Mouse (Mus musculus) hindbrain, embryonic 13.5 days (tissue): Measurements from ENCODE around the gene Slc50a1. TPM values are rescaled to one million over a fixed set of nuclear protein-coding genes. Genes with fewer than 3 reads are reported as not detected.
A peak's percentile ranks its signal among the peaks of the same experiment; 100 is the strongest.

Experiments
- ATAC-seq: fragments of 200-750 bp; cut with Nextera tagmentation; 2 replicates; pipeline ENCODE4 v1.8.0; 2017; ENCODE audit warnings: moderate TSS enrichment; ENCODE audit not compliant: low FRiP score
- H3K27ac ChIP-seq: fragments of 300-500 bp; sonication (generic); 2 replicates; pipeline ENCODE4 v1.5.1; 2015; ENCODE audit warnings: inconsistent platforms, mild to moderate bottlenecking, moderate library complexity
- H3K27me3 ChIP-seq: fragments of 300-500 bp; sonication (generic); 2 replicates; pipeline ENCODE4 v1.6.1; 2015; ENCODE audit warnings: mild to moderate bottlenecking, inconsistent platforms
- H3K36me3 ChIP-seq: fragments of 300-500 bp; sonication (generic); 2 replicates; pipeline ENCODE4 v1.6.1; 2015; ENCODE audit warnings: mild to moderate bottlenecking, inconsistent platforms
- H3K4me1 ChIP-seq: fragments of 300-500 bp; sonication (generic); replicated peaks from 2 replicates; pipeline ENCODE4 v1.6.1; 2015; ENCODE audit warnings: inconsistent platforms
- H3K4me2 ChIP-seq: fragments of 300-500 bp; sonication (generic); 2 replicates; pipeline ENCODE4 v1.6.1; 2015; ENCODE audit warnings: inconsistent platforms, mild to moderate bottlenecking, moderate library complexity
- H3K4me3 ChIP-seq: fragments of 300-500 bp; sonication (generic); 2 replicates; pipeline ENCODE4 v1.5.1; 2015; ENCODE audit warnings: mild to moderate bottlenecking, inconsistent platforms
- H3K9ac ChIP-seq: fragments of 300-500 bp; sonication (generic); 2 replicates; pipeline ENCODE4 v1.6.1; 2015; ENCODE audit warnings: mild to moderate bottlenecking, inconsistent platforms
- H3K9me3 ChIP-seq: fragments of 300-500 bp; sonication (generic); 2 replicates; pipeline ENCODE4 v1.6.1; 2016; ENCODE audit warnings: inconsistent platforms
- WGBS: fragments of 180-500 bp; shearing (Covaris S2); methylation state at CpG from one replicate; pipeline ENCODE4 v1.1.7; 2015; 5-methylcytosine and 5-hydroxymethylcytosine counted together
- polyA plus RNA-seq: library from polyadenylated mRNA; unstranded; fragments of >200 nt; fragmentation: Nextera tagmentation; extraction: Ambion mirVana; gene quantifications from 2 replicates; pipeline ENCODE4 v1.2.1, GENCODE M21; 2015

The Slc50a1 gene
- polyA plus RNA-seq, 1 experiment from 2014 or later: 38.0 TPM

DNA sequence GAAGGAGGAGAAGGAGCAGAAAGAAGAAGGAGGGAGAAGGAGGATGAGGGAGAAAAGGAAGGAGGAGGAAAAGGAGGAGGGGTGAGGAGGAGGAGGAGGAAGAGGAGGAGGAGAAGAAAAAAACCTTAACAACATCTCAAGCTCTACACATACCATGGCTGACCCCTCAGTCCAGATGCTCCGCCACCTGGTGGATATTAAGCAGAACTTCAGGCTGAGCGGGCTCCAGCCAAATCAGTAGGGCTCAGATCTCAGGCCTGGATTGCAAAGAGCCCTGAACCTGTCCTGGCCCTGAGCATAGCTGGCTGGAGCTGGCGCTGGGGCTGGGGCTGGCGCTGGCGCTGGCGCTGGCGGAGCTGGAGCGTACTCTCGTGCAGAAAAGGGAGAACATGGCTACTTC is 37.7 kb upstream of the Slc50a1 start:
- 2% methylated on average over 9 of the region's 9 CpGs for WGBS
- Histone ChIP-seq H3K27me3 (0 out of 2 replicates have a peak, but pooled peaks cover 5% of the 10 kb centered on the region), H3K36me3 (no peaks in the 10 kb centered on the region), H3K9ac (no peak overlapping the region), H3K9me3 (no peaks in the 10 kb centered on the region), H3K4me3 (no peak overlapping the region), H3K27ac (no peak overlapping the region), H3K4me2 (no peak overlapping the region), H3K4me1 (0 out of 2 replicates have a peak, but pooled peaks cover 2% of the 10 kb centered on the region)
- peak; percentile 72; the same call in 1 of the 2 replicates for ATAC-seq

GRCm38 (mm10) chr3:89305551-89306325 is 35.4 kb upstream of the Slc50a1 start:
- Histone ChIP-seq H3K4me2 (no peak overlapping the region), H3K4me1 (0 out of 2 replicates have a peak, but pooled peaks cover 2% of the 10 kb centered on the region), H3K9ac (no peak overlapping the region), H3K36me3 (no peaks in the 10 kb centered on the region), H3K9me3 (no peaks in the 10 kb centered on the region), H3K27me3 (0 out of 2 replicates have a peak, but pooled peaks cover 9% of the 10 kb centered on the region), H3K4me3 (no peak overlapping the region), H3K27ac (no peak overlapping the region)
- WGBS: 73% methylated on average over 8 of the region's 8 CpGs
- no peak for ATAC-seq

- H3K27ac ChIP-seq: no peak overlapping the region
- peaks cover 3% of the 10 kb centered on the region; the same call in 1 of the 2 replicates for H3K4me1 ChIP-seq
- 73% methylated on average over 4 of the region's 4 CpGs for WGBS
- no peak overlapping the region for H3K9ac ChIP-seq
- no peaks in the 10 kb centered on the region for H3K9me3 ChIP-seq
- no peak overlapping the region for H3K4me2 ChIP-seq
- H3K27me3 ChIP-seq: peaks cover 13% of the 10 kb centered on the region
- H3K36me3 ChIP-seq: no peaks in the 10 kb centered on the region
- no peak for ATAC-seq
- no peak overlapping the region for H3K4me3 ChIP-seq
Observed at GRCm38 (mm10) chr3:89305105-89305504, 34.7 kb upstream of the Slc50a1 start.

DNA sequence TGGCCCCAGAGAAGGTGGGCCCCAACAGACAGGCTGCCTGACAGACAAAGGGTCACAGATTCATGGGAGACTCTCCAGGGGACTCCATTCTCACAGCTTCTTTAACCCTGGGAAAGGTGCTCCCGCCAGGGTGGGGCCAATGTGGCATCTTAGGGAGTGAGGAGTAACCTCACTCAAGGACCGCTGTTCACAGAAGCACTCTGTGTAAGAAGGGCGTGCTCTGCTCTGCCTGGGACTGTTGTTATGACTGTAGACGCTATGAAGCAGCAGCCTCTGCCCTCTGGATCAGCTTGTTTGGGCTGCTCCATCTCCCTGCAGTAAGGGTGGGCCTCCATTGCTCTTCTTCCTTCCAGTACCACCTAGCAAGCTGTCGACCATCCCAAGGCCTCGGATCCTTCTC is 34.1 kb upstream of the Slc50a1 start:
- 63% methylated on average over 6 of the region's 6 CpGs for WGBS

DNA sequence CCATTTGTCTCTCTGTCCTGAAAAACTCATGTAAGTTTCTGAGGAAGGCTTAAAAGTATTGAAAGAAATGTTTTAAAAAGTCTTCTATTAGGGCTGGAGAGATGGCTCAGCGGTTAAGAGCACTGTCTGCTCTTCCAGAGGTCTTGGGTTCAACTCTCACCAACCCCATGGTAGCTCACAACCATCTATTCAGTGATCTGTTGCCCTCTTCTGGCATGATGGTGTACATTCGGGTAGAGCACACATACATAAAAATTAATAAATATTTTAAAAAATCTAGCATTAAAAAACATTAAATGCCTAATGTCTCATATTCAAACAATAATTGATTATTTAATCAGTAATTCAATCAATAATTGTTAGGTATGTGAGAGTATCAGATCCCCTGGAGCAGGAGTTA is 30.1 kb upstream of the Slc50a1 start:
- no peaks in the 10 kb centered on the region for H3K36me3 ChIP-seq
- peaks cover 24% of the 10 kb centered on the region for H3K27me3 ChIP-seq
- 76% methylated on average over 2 of the region's 2 CpGs for WGBS
- peaks cover 12% of the 10 kb centered on the region for H3K4me1 ChIP-seq
- no peak overlapping the region for H3K9ac ChIP-seq
- H3K27ac ChIP-seq: no peak overlapping the region
- no peak overlapping the region for H3K4me2 ChIP-seq
- no peak overlapping the region for H3K4me3 ChIP-seq
- H3K9me3 ChIP-seq: no peaks in the 10 kb centered on the region
- ATAC-seq: no peak

More for the DNA sequence above, 34.1 kb upstream of the Slc50a1 start:
- no peaks in the 10 kb centered on the region for H3K36me3 ChIP-seq
- no peak overlapping the region for H3K4me3 ChIP-seq
- no peak overlapping the region for H3K27ac ChIP-seq
- H3K9me3 ChIP-seq: no peaks in the 10 kb centered on the region
- ATAC-seq: no peak
- H3K9ac ChIP-seq: no peak overlapping the region
- H3K4me2 ChIP-seq: no peak overlapping the region
- H3K27me3 ChIP-seq: peaks cover 16% of the 10 kb centered on the region
- peaks cover 10% of the 10 kb centered on the region for H3K4me1 ChIP-seq

DNA sequence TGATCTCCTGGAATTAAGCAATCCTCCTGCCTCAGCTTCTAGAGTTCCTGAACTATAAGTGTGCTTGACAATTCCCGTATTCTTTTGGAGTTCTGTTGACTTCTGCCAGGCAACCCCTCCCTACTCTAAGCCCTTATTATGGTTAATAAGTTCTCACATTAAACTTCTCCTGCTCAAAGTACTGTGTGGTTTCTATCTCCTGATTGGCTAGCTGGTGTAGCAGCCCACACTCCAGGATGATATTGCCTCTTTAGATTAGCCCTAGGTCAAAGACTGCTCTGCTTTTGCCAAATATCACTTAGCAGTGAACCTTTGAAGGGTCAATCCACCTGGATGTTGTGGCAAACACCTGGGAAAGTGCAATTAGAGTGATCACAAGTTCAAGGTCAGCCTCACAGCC is 29.7 kb upstream of the Slc50a1 start:
- Histone ChIP-seq H3K27ac (no peak overlapping the region), H3K4me2 (peak overlapping the region; percentile 45), H3K9ac (no peak overlapping the region), H3K4me3 (peak overlapping the region; percentile 15; the same call in 1 of the 2 replicates), H3K36me3 (no peaks in the 10 kb centered on the region), H3K4me1 (peaks cover 9% of the 10 kb centered on the region), H3K9me3 (no peaks in the 10 kb centered on the region), H3K27me3 (peaks cover 24% of the 10 kb centered on the region)
- ATAC-seq: no peak
- 71% methylated on average over 1 of the region's 1 CpGs for WGBS

DNA sequence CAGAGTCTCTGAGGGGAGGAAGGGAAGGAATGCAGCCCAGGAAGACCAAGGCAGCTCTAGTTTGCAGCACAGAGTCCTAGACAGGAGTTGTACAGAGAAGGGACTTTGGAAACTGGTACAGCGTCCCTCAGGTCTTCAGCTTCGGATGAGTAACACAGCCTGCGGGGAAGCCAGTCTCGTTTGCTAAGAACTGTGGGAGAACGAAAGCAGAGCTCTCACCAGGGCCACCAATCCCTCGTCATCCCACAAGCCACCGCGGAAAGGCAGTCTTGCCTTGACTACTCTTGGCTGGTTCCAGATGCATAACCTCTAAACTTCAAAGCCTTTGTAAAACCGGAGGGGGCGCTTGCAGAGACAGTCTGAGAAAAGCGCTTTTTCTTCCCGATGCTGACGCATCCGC is 29.1 kb upstream of the Slc50a1 start:
- ATAC-seq: no peak
- Histone ChIP-seq H3K4me3 (peak overlapping the region; percentile 15), H3K4me1 (peaks cover 9% of the 10 kb centered on the region), H3K27me3 (peaks cover 24% of the 10 kb centered on the region), H3K9ac (peak overlapping the region; percentile 55; the same call in 1 of the 2 replicates), H3K27ac (no peak overlapping the region), H3K9me3 (no peaks in the 10 kb centered on the region), H3K36me3 (no peaks in the 10 kb centered on the region), H3K4me2 (peak overlapping the region; percentile 45)
- WGBS: 8% methylated on average over 14 of the region's 14 CpGs

GRCm38 (mm10) chr3:89298908-89299307 is 28.5 kb upstream of the Slc50a1 start:
- H3K36me3 ChIP-seq: no peaks in the 10 kb centered on the region
- H3K27me3 ChIP-seq: peaks cover 24% of the 10 kb centered on the region
- H3K4me1 ChIP-seq: peaks cover 9% of the 10 kb centered on the region
- no peak overlapping the region for H3K9ac ChIP-seq
- H3K9me3 ChIP-seq: no peaks in the 10 kb centered on the region
- no peak for ATAC-seq
- 80% methylated on average over 6 of the region's 6 CpGs for WGBS
- H3K4me2 ChIP-seq: no peak overlapping the region
- no peak overlapping the region for H3K27ac ChIP-seq
- H3K4me3 ChIP-seq: no peak overlapping the region

DNA sequence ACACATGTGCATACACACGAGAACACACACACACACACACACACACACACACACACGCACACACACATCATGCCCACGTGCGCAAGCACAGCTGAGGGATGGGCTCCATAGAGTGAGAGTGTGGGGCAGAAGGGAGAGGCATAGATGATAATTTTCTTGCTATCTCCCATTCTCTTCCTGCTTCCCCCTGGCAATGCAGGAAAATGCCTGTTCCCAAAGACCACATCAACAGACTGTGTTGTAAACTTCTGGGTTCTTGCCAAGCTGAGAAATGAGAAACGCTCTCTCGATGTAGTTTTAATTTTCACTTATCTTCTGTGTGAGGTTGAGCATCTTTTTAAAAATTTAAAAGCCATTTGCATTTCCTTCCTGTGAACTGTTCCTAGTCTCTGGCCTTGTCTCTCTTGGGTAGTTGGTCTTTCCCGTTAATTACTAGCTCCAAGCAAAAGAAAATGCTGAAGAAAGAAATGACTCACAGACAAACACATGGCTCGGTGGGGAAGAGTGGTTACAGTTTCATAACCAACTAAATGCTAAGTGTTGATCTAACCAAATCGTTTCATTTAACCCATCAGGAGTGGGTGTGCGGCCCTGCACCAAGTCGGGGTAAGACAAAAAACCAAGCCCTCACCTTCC is 26.5 kb upstream of the Slc50a1 start:
- Histone ChIP-seq H3K27ac (no peak overlapping the region), H3K4me2 (no peak overlapping the region), H3K27me3 (peaks cover 15% of the 10 kb centered on the region), H3K36me3 (no peaks in the 10 kb centered on the region), H3K9me3 (no peaks in the 10 kb centered on the region), H3K4me1 (peaks cover 9% of the 10 kb centered on the region), H3K4me3 (no peak overlapping the region), H3K9ac (no peak overlapping the region)
- ATAC-seq: no peak
- WGBS: 84% methylated on average over 11 of the region's 11 CpGs

- Histone ChIP-seq H3K4me2 (no peak overlapping the region), H3K4me3 (no peak overlapping the region), H3K27me3 (peaks cover 15% of the 10 kb centered on the region), H3K36me3 (no peaks in the 10 kb centered on the region), H3K9ac (no peak overlapping the region), H3K27ac (no peak overlapping the region), H3K4me1 (peaks cover 9% of the 10 kb centered on the region), H3K9me3 (no peaks in the 10 kb centered on the region)
- ATAC-seq: no peak
- 84% methylated on average over 8 of the region's 8 CpGs for WGBS
Observed at GRCm38 (mm10) chr3:89295685-89296230, 25.4 kb upstream of the Slc50a1 start.

DNA sequence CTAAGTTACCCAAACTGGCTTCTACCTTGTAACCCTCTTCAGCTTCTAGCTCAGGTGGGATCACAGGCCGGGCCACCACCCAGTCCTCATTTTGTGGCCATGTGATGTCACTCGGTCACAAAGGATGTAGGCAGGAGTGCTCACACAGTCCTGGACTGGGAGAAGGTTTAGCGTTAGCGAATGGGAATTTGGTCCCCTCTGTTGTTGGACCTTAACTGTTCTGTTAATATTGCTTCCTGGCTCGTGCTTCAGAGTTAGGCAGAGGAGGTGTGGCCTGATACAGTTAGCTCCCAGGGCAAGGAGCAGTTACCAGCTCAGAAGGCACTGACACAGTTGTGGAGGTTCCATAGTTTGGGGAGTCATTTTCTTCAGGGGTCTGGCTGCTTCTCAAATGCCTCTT is 23.8 kb upstream of the Slc50a1 start:
- Histone ChIP-seq H3K9ac (no peak overlapping the region), H3K9me3 (no peaks in the 10 kb centered on the region), H3K4me1 (no peaks in the 10 kb centered on the region), H3K27ac (no peak overlapping the region), H3K4me3 (no peak overlapping the region), H3K4me2 (no peak overlapping the region), H3K36me3 (no peaks in the 10 kb centered on the region), H3K27me3 (peaks cover 7% of the 10 kb centered on the region; the same call in 1 of the 2 replicates)
- no peak for ATAC-seq
- WGBS: 80% methylated on average over 5 of the region's 5 CpGs

GRCm38 (mm10) chr3:89293247-89293918 is 23.0 kb upstream of the Slc50a1 start:
- 92% methylated on average over 11 of the region's 11 CpGs for WGBS
- Histone ChIP-seq H3K9ac (no peak overlapping the region), H3K36me3 (no peaks in the 10 kb centered on the region), H3K4me2 (no peak overlapping the region), H3K4me3 (no peak overlapping the region), H3K27ac (no peak overlapping the region), H3K4me1 (no peaks in the 10 kb centered on the region), H3K9me3 (no peaks in the 10 kb centered on the region), H3K27me3 (0 out of 2 replicates have a peak, but pooled peaks cover under 1% of the 10 kb centered on the region)
- ATAC-seq: no peak
